Mouse (Mus musculus) left cerebral cortex, postnatal 14 days (tissue): ENCODE measurements around the gene Parp9. TPM values are rescaled to one million over a fixed set of nuclear protein-coding genes. Genes with fewer than 3 reads are reported as not detected.
"Not testable (repeated sequence)": the region's sequence is repeated elsewhere in the genome, so short reads cannot be mapped to it uniquely, and the experiment has no call there.

Experiments
- DNase-seq, 2 experiments: peaks; one replicate each; pipeline ENCODE4 v3.0.0; 2021 to 2022; ENCODE audit warnings: low spot score in 2 of 2, mixed read lengths in 1 of 2
- intact Hi-C: fragments of 180-260 bp; cut with DNase I; formaldehyde crosslinking; loops from one replicate; pipeline ENCODE4 v1.15.1; 2025
- total RNA-seq, 2 experiments: library from RNA; stranded (reverse); gene quantifications; 2 replicates each; pipeline ENCODE4 v1.2.3; 2021

The Parp9 gene
- total RNA-seq, 2 experiments from 2014 or later = 2.1 TPM

GRCm38 (mm10) chr16:35922301-35922895, 15.9 kb upstream of the Parp9 start:
- intact Hi-C loops = no loop called here

GRCm38 (mm10) chr16:35923546-35924198, 14.6 kb upstream of the Parp9 start:
- intact Hi-C loops = no loop called here
- no peak for DNase-seq

More at GRCm38 (mm10) chr16:35922301-35922895, 15.9 kb upstream of the Parp9 start:
- no peak for DNase-seq

GRCm38 (mm10) chr16:35924341-35924740, 13.9 kb upstream of the Parp9 start:
- no peak for DNase-seq
- intact Hi-C loops = no loop called here

- intact Hi-C loops = no loop called here
These were observed 5.9 kb upstream of the Parp9 start for GRCm38 (mm10) chr16:35932179-35933055.

GRCm38 (mm10) chr16:35933181-35933580, 5.1 kb upstream of the Parp9 start:
- DNase-seq = no peak
- intact Hi-C loops = no loop called here

More at GRCm38 (mm10) chr16:35932179-35933055, 5.9 kb upstream of the Parp9 start:
- no peak for DNase-seq

- intact Hi-C loops = no loop called here
- DNase-seq = no peak
These were observed 991 bp downstream of the Parp9 start for GRCm38 (mm10) chr16:35939261-35939660.

GRCm38 (mm10) chr16:35939690-35940089, 1.4 kb downstream of the Parp9 start:
- DNase-seq = peak; percentile 64 to 76
- intact Hi-C loops = no loop called here

- intact Hi-C loops = no loop called here
- DNase-seq = peak in 1 of 2 experiments; percentile 4
These were observed 3.1 kb downstream of the Parp9 start for GRCm38 (mm10) chr16:35941382-35941781.

GRCm38 (mm10) chr16:35949264-35949663, 11.0 kb downstream of the Parp9 start:
- no peak for DNase-seq
- intact Hi-C loops = no loop called here

- DNase-seq = no peak
- intact Hi-C loops = no loop called here
These were observed 12.9 kb downstream of the Parp9 start for GRCm38 (mm10) chr16:35951216-35951615.

- intact Hi-C loops = no loop called here
- no peak for DNase-seq
These were observed 14.4 kb downstream of the Parp9 start for GRCm38 (mm10) chr16:35952628-35953130.

- DNase-seq, intact Hi-C loops: not testable (repeated sequence)
These were observed 27.7 kb downstream of the Parp9 start for GRCm38 (mm10) chr16:35965991-35966390.

- intact Hi-C loops = no loop called here
- no peak for DNase-seq
These were observed 28.3 kb downstream of the Parp9 start for GRCm38 (mm10) chr16:35966411-35967115.

- intact Hi-C loops = no loop called here
- DNase-seq = no peak
These were observed 29.0 kb downstream of the Parp9 start for GRCm38 (mm10) chr16:35967319-35967718.

- DNase-seq = no peak
- intact Hi-C loops = no loop called here
These were observed 29.9 kb downstream of the Parp9 start for GRCm38 (mm10) chr16:35968149-35968548.

GRCm38 (mm10) chr16:35974021-35974420, 35.8 kb downstream of the Parp9 start:
- intact Hi-C loops = no loop called here

GRCm38 (mm10) chr16:35978450-35978849, 40.2 kb downstream of the Parp9 start, which contains the start of gene Kpna1:
Gene Kpna1, plus strand, starts transcription at chr16:35978750.
- DNase-seq, intact Hi-C loops: not testable (repeated sequence)

More at GRCm38 (mm10) chr16:35974021-35974420, 35.8 kb downstream of the Parp9 start:
- DNase-seq = no peak

GRCm38 (mm10) chr16:35981363-35981821, 43.1 kb downstream of the Parp9 start:
- DNase-seq = peak; percentile 100
- intact Hi-C loops = no loop called here

GRCm38 (mm10) chr16:35982506-35982901, 44.2 kb downstream of the Parp9 start:
- intact Hi-C loops = no loop called here
- DNase-seq = no peak
